Mouse (Mus musculus) CH12.LX (cell line): Measurements from ENCODE around the gene Itpr1. TPM values are rescaled to one million over a fixed set of nuclear protein-coding genes. Genes with fewer than 3 reads are reported as not detected.

Experiments
- DNase-seq: peaks from one replicate; pipeline ENCODE4 v3.0.0-alpha.2; 2013; ENCODE audit errors: extremely low read depth
- H3K27ac ChIP-seq: 2 replicates; pipeline ENCODE4 v1.5.1; 2012; ENCODE audit warnings: low read depth, mild to moderate bottlenecking, control low read depth, moderate library complexity; ENCODE audit not compliant: insufficient read depth
- H3K27me3 ChIP-seq: replicated peaks from 2 replicates; pipeline ENCODE3; 2012; ENCODE audit warnings: inconsistent platforms
- H3K36me3 ChIP-seq, 2 experiments: replicated peaks in 1 of 2; 2 replicates each; pipeline versions ENCODE3 to v1.6.1; 2012; ENCODE audit warnings: inconsistent platforms in 1 of 2, low read length in 1 of 2, mild to moderate bottlenecking in 1 of 2, mixed read lengths in 1 of 2, moderate library complexity in 1 of 2; ENCODE audit not compliant: control insufficient read depth in 1 of 2, insufficient read depth in 1 of 2
- H3K4me1 ChIP-seq, 2 experiments: 2 replicates each; pipeline ENCODE4 v1.6.1; 2012; ENCODE audit warnings: inconsistent platforms in 1 of 2, moderate library complexity in 1 of 2; ENCODE audit not compliant: insufficient read depth in 2 of 2, control insufficient read depth in 1 of 2
- H3K4me2 ChIP-seq: 2 replicates; pipeline ENCODE4 v1.6.1; 2012; ENCODE audit warnings: low read depth, mild to moderate bottlenecking, control low read depth; ENCODE audit not compliant: poor library complexity, insufficient read depth, severe bottlenecking
- H3K4me3 ChIP-seq, 3 experiments: fragments of 150-350 bp in 1 of 3; sonication (generic) in 1 of 3; replicated peaks in 1 of 3; 2 replicates each; pipeline versions ENCODE3 to v1.5.1; 2011 to 2012; ENCODE audit warnings: low read depth in 2 of 3, low read length in 2 of 3, mild to moderate bottlenecking in 2 of 3, moderate library complexity in 2 of 3, control low read depth in 1 of 3, improper control_type of control experiment in 1 of 3, inconsistent platforms in 1 of 3, mixed read lengths in 1 of 3; ENCODE audit not compliant: poor library complexity in 1 of 3
- H3K79me2 ChIP-seq: replicated peaks from 2 replicates; pipeline ENCODE4 v1.6.1; 2012; ENCODE audit warnings: mild to moderate bottlenecking, moderate library complexity; ENCODE audit not compliant: control insufficient read depth, poor library complexity, insufficient read depth, severe bottlenecking; ENCODE audit errors: extremely low read depth
- H3K9ac ChIP-seq: 2 replicates; pipeline ENCODE4 v1.6.1; 2012; ENCODE audit warnings: low read depth, mild to moderate bottlenecking, control low read depth, moderate library complexity; ENCODE audit not compliant: insufficient read depth
- H3K9me3 ChIP-seq: replicated peaks from 2 replicates; pipeline ENCODE3; 2012; ENCODE audit warnings: low read length, inconsistent platforms, mixed read lengths
- CTCF ChIP-seq, 2 experiments: IDR thresholded peaks in 1 of 2; conservative IDR thresholded peaks in 1 of 2; 2 replicates each; pipeline ENCODE4 v1.5.1; 2011 to 2012; ENCODE audit warnings: low read depth in 2 of 2, low read length in 2 of 2, improper control_type of control experiment in 1 of 2, inconsistent platforms in 1 of 2, mild to moderate bottlenecking in 1 of 2, moderate library complexity in 1 of 2
- E2F4 ChIP-seq: IDR thresholded peaks from 2 replicates; pipeline ENCODE4 v1.6.1; 2011; ENCODE audit warnings: low read depth, low read length, improper control_type of control experiment; ENCODE audit not compliant: insufficient replicate concordance
- ELF1 ChIP-seq: IDR thresholded peaks from 2 replicates; pipeline ENCODE4 v1.6.1; 2014; ENCODE audit warnings: low read depth, mild to moderate bottlenecking, inconsistent platforms, low read length, improper control_type of control experiment
- ETS1 ChIP-seq: conservative IDR thresholded peaks from 2 replicates; pipeline ENCODE4 v1.6.1; 2012; ENCODE audit warnings: low read depth, mild to moderate bottlenecking, inconsistent platforms, low read length, improper control_type of control experiment, moderate library complexity
- IRF4 ChIP-seq: IDR thresholded peaks from 2 replicates; pipeline ENCODE4 v1.6.1; 2014; ENCODE audit warnings: low read depth, mild to moderate bottlenecking, inconsistent platforms, low read length, improper control_type of control experiment
- JUND ChIP-seq: conservative IDR thresholded peaks from 2 replicates; pipeline ENCODE4 v1.6.1; 2011; ENCODE audit warnings: low read depth, low read length, improper control_type of control experiment
- MAX ChIP-seq: IDR thresholded peaks from 2 replicates; pipeline ENCODE4 v1.6.1; 2011; ENCODE audit warnings: low read length, improper control_type of control experiment
- MEF2A ChIP-seq: IDR thresholded peaks from 2 replicates; pipeline ENCODE4 v1.6.1; 2014; ENCODE audit warnings: low read depth, mild to moderate bottlenecking, inconsistent platforms, low read length, improper control_type of control experiment, borderline replicate concordance
- PAX5 ChIP-seq: IDR thresholded peaks from 2 replicates; pipeline ENCODE4 v1.6.1; 2012; ENCODE audit warnings: low read length, inconsistent platforms, mixed read lengths
- POLR2A ChIP-seq: IDR thresholded peaks from 2 replicates; pipeline ENCODE4 v1.6.1; 2011; ENCODE audit warnings: low read depth, mild to moderate bottlenecking, improper control_type of control experiment, low read length
- RAD21 ChIP-seq: IDR thresholded peaks from 2 replicates; pipeline ENCODE4 v1.6.1; 2011; ENCODE audit warnings: low read depth, mild to moderate bottlenecking, low read length, improper control_type of control experiment, moderate library complexity
- SMC3 ChIP-seq: IDR thresholded peaks from 2 replicates; pipeline ENCODE4 v1.6.1; 2011; ENCODE audit warnings: low read depth, low read length, improper control_type of control experiment
- TCF12 ChIP-seq: IDR thresholded peaks from 2 replicates; pipeline ENCODE4 v1.6.1; 2014; ENCODE audit warnings: low read depth, mild to moderate bottlenecking, inconsistent platforms, low read length, improper control_type of control experiment
- USF2 ChIP-seq: conservative IDR thresholded peaks from 2 replicates; pipeline ENCODE4 v1.6.1; 2011; ENCODE audit warnings: low read depth, low read length, improper control_type of control experiment
- ZC3H11A ChIP-seq: IDR thresholded peaks from 2 replicates; pipeline ENCODE4 v1.6.1; 2012; ENCODE audit warnings: low read depth, mild to moderate bottlenecking, inconsistent platforms, low read length, improper control_type of control experiment
- ZNF384 ChIP-seq: IDR thresholded peaks from 2 replicates; pipeline ENCODE4 v1.6.1; 2012; ENCODE audit warnings: low read depth, low read length, improper control_type of control experiment, inconsistent platforms
- dilution Hi-C: fragments of 300-500 bp; cut with MboI; formaldehyde crosslinking; loops from 2 replicates; pipeline ENCODE4 v1.14.3; 2020; ENCODE audit warnings: low sequenced_read_pairs; ENCODE audit not compliant: extremely low pct_unique_long_range_greater_than_20kb, extremely low pct_ligation_motif_present
- in situ Hi-C: fragments of 300-500 bp; cut with MboI; formaldehyde crosslinking; loops from 3 replicates; pipeline ENCODE4 v1.14.3; 2019; ENCODE audit warnings: low sequenced_read_pairs, low pct_ligation_motif_present, low pct_unique_long_range_greater_than_20kb, mixed read lengths
- polyA plus RNA-seq: library from polyadenylated mRNA; unstranded; fragments of >175 nt; gene quantifications from 2 replicates; pipeline ENCODE4 v1.2.1, GENCODE M21; 2012; ENCODE audit warnings: low read depth; ENCODE audit not compliant: insufficient read length
- total RNA-seq, 2 experiments: library from RNA; depleted of rRNA; stranded (reverse); fragments of 300-350 nt in 1 of 2; fragments of >200 nt in 1 of 2; gene quantifications; 2 replicates each; pipeline ENCODE4 v1.2.3; 2012 to 2014

The Itpr1 gene
- total and polyA plus RNA-seq, 3 experiments, result 42.8 to 73.1 (median 53.4) TPM

GRCm38 (mm10) chr6:108397956-108398355 is 185.1 kb downstream of the Itpr1 start:
- dilution Hi-C loops, result no loop called here

DNA sequence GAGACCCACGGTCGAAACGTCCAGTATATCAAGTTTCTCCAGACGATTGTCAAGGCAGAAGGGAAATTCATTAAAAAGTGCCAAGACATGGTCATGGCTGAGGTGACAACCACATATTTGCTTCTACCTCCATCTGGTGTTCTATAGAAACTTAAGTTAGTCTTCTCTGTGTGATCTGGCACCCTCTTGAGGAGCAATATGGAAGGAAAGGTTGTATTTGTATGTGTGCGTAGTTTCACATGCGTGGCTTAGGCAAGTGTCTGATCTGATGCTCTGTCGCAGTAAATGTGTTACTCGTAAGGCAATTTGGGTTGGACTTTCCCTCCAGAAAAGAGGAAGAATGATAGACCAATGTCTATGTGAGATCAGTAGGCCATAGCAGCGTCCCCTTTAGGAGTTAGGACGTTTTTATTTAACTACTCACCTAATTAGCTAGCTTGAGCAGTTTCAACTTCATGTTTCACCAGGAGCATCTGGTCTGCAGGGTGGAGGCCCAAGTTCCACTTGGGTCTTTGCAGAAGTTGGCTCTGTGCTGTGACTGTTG is 188.6 kb downstream of the Itpr1 start:
- peak; percentile 51; the same call in 1 of the 2 replicates for TF ChIP-seq ZC3H11A
- TF ChIP-seq JUND, result no peak
- TF ChIP-seq E2F4, result no peak
- no peak for TF ChIP-seq TCF12
- no peak for TF ChIP-seq USF2
- TF ChIP-seq MAX, result no peak
- TF ChIP-seq ELF1, result no peak
- peak; percentile 64 for TF ChIP-seq RAD21
- TF ChIP-seq ETS1, result no peak
- TF ChIP-seq CTCF (conservative IDR thresholded peaks at IDR 0.05 in 1 of 2, IDR thresholded peaks at IDR 0.05 in 1 of 2; ENCODE audit: low read depth in 2 of 2, low read length in 2 of 2), result peak in 1 of 2 experiments; percentile 84; a peak in 2 of 4 replicates
- peak; percentile 26; the same call in 1 of the 2 replicates for TF ChIP-seq MEF2A
- 0 out of 2 replicates have a peak, but pooled peaks have one; percentile 38 for TF ChIP-seq IRF4
- peak; percentile 70 for TF ChIP-seq SMC3
- H3K9ac ChIP-seq, result no peak overlapping the region
- DNase-seq, result peak; percentile 62
- no peaks in the 10 kb centered on the region for H3K27me3 ChIP-seq
- H3K4me2 ChIP-seq, result no peak overlapping the region
- in situ Hi-C loops, result no loop called here
- no peaks in the 10 kb centered on the region for H3K79me2 ChIP-seq
- peaks cover 0 to 16% of the 10 kb centered on the region in 2 experiments; a peak in 2 of 4 replicates for H3K4me1 ChIP-seq
- no peaks in the 10 kb centered on the region for H3K9me3 ChIP-seq
- peaks cover 87 to 99% of the 10 kb centered on the region in 2 experiments for H3K36me3 ChIP-seq
- H3K4me3 ChIP-seq, result no peak overlapping the region
- dilution Hi-C loops, result no loop called here
- no peak overlapping the region for H3K27ac ChIP-seq

More at GRCm38 (mm10) chr6:108397956-108398355, 185.1 kb downstream of the Itpr1 start:
- no peaks in the 10 kb centered on the region for H3K27me3 ChIP-seq
- no peak for DNase-seq
- no peaks in the 10 kb centered on the region for H3K9me3 ChIP-seq
- TF ChIP-seq ZNF384 (no peak), PAX5 (no peak), IRF4 (no peak), POLR2A (no peak)
- in situ Hi-C loops, result no loop called here
- no peak overlapping the region for H3K4me3 ChIP-seq
- no peak overlapping the region for H3K27ac ChIP-seq
- H3K36me3 ChIP-seq, result peaks cover 83 to 97% of the 10 kb centered on the region in 2 experiments
- H3K4me2 ChIP-seq, result no peak overlapping the region
- H3K79me2 ChIP-seq, result no peaks in the 10 kb centered on the region
- H3K9ac ChIP-seq, result no peak overlapping the region
- peaks cover 0 to 16% of the 10 kb centered on the region in 2 experiments; a peak in 2 of 4 replicates for H3K4me1 ChIP-seq
